Mouse (Mus musculus): ENCODE data around the gene Gstcd.

- TF ChIP-seq CTCF (IDR thresholded peaks at IDR 0.05; ENCODE audit: extremely low read depth, insufficient read length, insufficient replicate concordance, low read depth, low read length) (no peak), POLR2A (IDR thresholded peaks at IDR 0.05; ENCODE audit: low read depth, low read length) (no peak)
Measured at GRCm38 (mm10) chr3:132944193-132944592, 147.6 kb downstream of the Gstcd start.

Measured in small intestine, adult 2 months (tissue).